Mouse (Mus musculus) telencephalon, adult 2 months (tissue): ENCODE measurements around the gene Gm27029.
A peak's percentile ranks its signal among the peaks of the same experiment; 100 is the strongest.
"Not testable (repeated sequence)": the region's sequence is repeated elsewhere in the genome, so short reads cannot be mapped to it uniquely, and the experiment has no call there.

Source experiments
- DNase-seq: peaks from one replicate; pipeline ENCODE4 v3.0.0-alpha.2; 2011; ENCODE audit warnings: low read depth, low spot score

The Gm27029 gene

GRCm38 (mm10) chr11:101424925-101425813, 573 bp upstream of the Gm27029 start, which contains the start of the genes Rundc1 and Ptges3l:
Rundc1 (plus strand) TSS chr11:101425085.
Ptges3l (minus strand) TSS chr11:101425333.
- DNase-seq, result peak; percentile 92

DNA sequence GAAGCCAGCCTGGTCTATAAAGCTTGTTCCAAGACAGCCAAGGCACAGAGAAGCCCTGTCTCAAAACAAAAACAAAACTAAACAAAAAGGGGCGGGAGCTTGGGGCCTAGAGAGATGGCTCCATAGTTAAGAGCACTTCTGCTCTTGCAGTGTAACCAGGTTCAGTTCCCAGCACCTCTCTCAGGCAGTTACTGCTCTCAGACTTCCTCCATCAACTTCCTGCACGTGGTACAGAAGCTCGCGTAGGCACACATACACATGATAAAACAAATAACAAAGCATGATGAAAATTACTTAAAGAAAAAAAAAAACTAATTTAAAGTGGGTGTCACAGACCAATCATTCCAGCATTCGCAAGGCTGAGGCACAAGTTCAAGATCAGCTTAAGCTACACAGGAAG, 4.4 kb downstream of the Gm27029 start:
- DNase-seq, result no peak

DNA sequence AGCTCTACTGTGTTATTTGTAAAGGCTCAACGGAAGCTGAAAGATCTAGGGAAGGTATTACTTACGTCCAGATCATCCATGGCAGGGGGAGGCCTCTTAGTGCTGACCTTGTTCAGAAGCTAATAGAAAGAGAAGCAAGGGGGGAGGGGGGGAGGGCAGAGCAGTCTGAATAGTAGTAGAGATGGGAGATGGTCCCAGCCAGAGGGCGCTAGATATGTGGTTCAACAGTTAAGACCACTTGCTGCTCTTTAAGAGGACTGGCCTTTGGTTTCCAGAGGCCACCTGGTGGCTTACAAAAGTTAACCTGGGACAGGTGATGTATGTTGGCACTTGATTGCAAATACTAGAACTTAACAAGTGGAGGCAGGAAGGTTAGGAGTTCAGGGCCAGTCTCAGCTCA, 5.0 kb downstream of the Gm27029 start:
- no peak for DNase-seq

- DNase-seq, result peak; percentile 72
These were observed 5.6 kb downstream of the Gm27029 start for GRCm38 (mm10) chr11:101418991-101419390.

DNA sequence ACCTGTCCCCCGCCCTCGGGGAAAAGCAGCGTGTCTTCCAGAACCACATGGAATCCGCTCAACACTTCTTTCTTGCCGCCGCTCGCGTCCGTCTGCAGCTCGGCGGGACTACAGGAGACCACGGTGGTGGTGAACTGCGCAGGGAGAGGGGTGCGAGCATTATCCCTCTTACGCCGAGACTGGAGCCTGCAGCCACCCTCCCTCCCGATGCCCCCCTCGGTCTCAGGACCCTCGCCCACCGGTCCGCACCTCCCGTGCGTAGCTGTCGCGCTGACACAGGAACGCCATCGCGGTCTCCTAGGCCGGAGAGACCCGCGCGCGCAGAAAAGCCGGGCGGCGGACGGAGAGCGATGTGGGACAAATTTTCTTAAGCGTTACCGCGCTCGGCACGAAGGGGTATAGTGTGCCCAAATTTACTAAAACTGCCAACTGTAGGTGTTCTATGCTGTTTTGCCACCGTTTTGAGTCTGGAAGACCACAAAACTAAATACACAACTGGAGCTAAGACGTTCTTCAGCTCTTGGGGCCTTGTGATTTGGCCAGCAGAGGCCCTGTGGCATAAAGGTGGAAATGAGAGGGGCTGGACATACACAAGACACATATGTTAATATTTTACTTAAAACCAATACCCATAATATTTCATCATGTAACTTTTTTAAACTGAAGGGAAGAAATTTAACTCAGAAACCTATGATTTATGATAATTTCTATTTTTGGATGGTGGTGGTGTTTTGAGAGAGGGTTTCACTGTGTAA, 7.3 kb downstream of the Gm27029 start, which contains the start of gene Aarsd1:
Gene Aarsd1 (minus strand): TSS at position 515 of the 755 bp plus-strand sequence.
- DNase-seq, result peak; percentile 89

- DNase-seq, result no peak
These were observed 8.0 kb downstream of the Gm27029 start for GRCm38 (mm10) chr11:101416433-101417100.

- DNase-seq, result no peak
These were observed 9.3 kb downstream of the Gm27029 start for GRCm38 (mm10) chr11:101415306-101415705.

GRCm38 (mm10) chr11:101395110-101395509, 29.5 kb downstream of the Gm27029 start:
- DNase-seq, result peak; percentile 36

DNA sequence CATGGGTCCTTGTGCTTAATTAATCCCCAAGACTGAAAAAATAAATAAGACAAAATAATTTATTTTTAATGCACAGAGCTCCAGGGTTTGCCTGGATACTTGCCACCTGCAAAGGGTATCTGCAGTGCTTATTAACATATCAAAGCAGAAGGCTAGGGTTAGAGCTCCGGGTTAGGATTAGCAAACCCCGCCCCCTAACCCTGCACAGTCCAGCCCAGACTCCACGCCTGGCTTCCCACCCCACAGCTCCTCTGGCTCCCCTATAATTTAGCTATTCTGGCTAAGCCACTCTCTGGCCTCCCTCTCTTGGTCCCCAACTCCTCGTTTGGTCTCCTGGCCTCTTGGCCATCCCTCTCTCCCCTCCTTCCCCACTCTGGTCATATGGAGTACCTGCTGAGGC, 42.8 kb downstream of the Gm27029 start:
- DNase-seq, result no peak

GRCm38 (mm10) chr11:101378926-101379325, 45.7 kb downstream of the Gm27029 start:
- no peak for DNase-seq

- DNase-seq, result not testable (repeated sequence)
These were observed 46.4 kb downstream of the Gm27029 start for GRCm38 (mm10) chr11:101378196-101378595.

DNA sequence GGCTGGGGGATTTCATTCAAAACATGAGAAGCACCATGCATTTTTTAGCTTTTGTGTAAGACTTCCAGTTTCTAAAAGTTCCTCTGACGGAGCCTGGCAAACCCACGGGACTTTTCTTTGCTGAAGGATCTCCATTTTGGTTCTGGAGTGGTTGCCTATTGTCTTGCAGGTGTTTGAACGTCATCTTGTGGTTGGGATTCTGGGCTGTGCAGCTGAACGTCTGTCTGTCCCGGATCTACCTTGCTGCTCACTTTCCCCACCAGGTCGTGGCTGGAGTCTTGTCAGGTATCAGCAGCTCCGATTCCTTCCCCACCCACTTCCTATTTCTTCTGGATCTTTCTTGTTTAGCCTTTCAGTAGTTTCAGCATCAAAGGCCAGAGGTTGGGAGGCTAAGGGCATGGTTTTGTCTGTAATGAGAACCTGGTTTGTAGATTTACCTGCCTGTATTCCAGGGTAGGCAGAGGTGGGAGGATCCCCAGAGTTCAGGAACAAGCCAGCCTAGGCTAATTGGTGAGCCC, 50.1 kb downstream of the Gm27029 start:
- DNase-seq, result no peak

- DNase-seq, result no peak
These were observed 54.5 kb downstream of the Gm27029 start for GRCm38 (mm10) chr11:101370141-101370540.

DNA sequence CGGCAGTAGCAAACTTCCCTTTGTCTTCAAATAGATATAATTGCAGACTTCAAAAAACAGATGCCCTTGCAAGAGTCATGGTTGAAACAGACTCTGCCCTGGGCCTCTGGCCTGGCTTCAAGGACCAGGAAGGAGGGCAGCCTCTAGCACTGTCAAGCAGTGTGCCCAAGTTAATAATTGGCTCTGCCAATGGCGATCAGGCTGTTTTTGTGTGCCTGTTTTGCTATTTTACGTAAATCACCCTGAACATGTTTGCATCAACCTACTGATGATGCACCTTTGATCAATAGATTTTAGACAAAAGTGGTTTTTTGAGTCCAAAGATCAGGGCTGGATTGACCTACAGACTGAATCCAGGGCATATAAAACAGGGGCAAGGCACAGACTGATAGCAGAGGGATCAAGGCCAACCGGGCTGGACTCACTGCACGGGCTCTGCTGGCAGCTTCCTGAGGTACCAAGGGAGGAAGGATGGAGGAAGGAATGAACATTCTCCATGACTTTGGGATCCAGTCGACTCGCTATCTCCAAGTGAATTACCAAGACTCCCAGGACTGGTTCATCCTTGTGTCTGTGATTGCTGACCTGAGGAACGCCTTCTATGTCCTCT, 57.2 kb downstream of the Gm27029 start, which contains the start of gene G6pc:
Gene G6pc (plus strand): TSS at position 236 of the 610 bp plus-strand sequence.
- no peak for DNase-seq

- DNase-seq, result no peak
These were observed 60.1 kb downstream of the Gm27029 start for GRCm38 (mm10) chr11:101364531-101364931.

- no peak for DNase-seq
These were observed 63.9 kb downstream of the Gm27029 start for GRCm38 (mm10) chr11:101360651-101361113.

GRCm38 (mm10) chr11:101359776-101360175, 64.8 kb downstream of the Gm27029 start:
- no peak for DNase-seq

GRCm38 (mm10) chr11:101357505-101358182, 67.0 kb downstream of the Gm27029 start:
- no peak for DNase-seq
